Mouse (Mus musculus) left cerebral cortex, postnatal 25 days (tissue): ENCODE measurements around the gene Dph3. TPM values are rescaled to one million over a fixed set of nuclear protein-coding genes. Genes with fewer than 3 reads are reported as not detected.
A peak's percentile ranks its signal among the peaks of the same experiment; 100 is the strongest.
"Not testable (repeated sequence)": the region's sequence is repeated elsewhere in the genome, so short reads cannot be mapped to it uniquely, and the experiment has no call there.

Experiments
- DNase-seq, 2 experiments: peaks; one replicate each; pipeline ENCODE4 v3.0.0; 2022; ENCODE audit warnings: low spot score in 2 of 2, mixed read lengths in 1 of 2
- intact Hi-C: fragments of 180-260 bp; cut with DNase I; formaldehyde crosslinking; loops from one replicate; pipeline ENCODE4 v1.15.1; 2025
- total RNA-seq, 2 experiments: library from RNA; stranded (reverse); gene quantifications; 2 replicates each; pipeline ENCODE4 v1.2.3; 2021

Gene Dph3
- total RNA-seq, 2 experiments from 2014 or later = 47.2 to 48.4 TPM

GRCm38 (mm10) chr14:32087584-32088248 lies 2.2 kb upstream of the Dph3 start:
- DNase-seq, intact Hi-C loops: not testable (repeated sequence)

GRCm38 (mm10) chr14:32086226-32086625 lies 697 bp upstream of the Dph3 start:
- no peak for DNase-seq
- intact Hi-C loops = no loop called here

- intact Hi-C loops = no loop called here
These were observed 606 bp downstream of the Dph3 start, which contains the start of gene Oxnad1 for GRCm38 (mm10) chr14:32084761-32085485. TSS of gene Oxnad1 (plus strand) at chr14:32085374.

GRCm38 (mm10) chr14:32083466-32083865 lies 2.1 kb downstream of the Dph3 start:
- intact Hi-C loops = no loop called here
- DNase-seq = no peak

More at GRCm38 (mm10) chr14:32084761-32085485, 606 bp downstream of the Dph3 start, which contains the start of gene Oxnad1:
- no peak for DNase-seq

- intact Hi-C loops = no loop called here
- no peak for DNase-seq
These were observed 2.6 kb downstream of the Dph3 start for GRCm38 (mm10) chr14:32082891-32083290.

- intact Hi-C loops = no loop called here
These were observed 4.5 kb downstream of the Dph3 start for GRCm38 (mm10) chr14:32081026-32081425.

GRCm38 (mm10) chr14:32076896-32077575 lies 8.5 kb downstream of the Dph3 start:
- peak; percentile 38 to 67 for DNase-seq
- intact Hi-C loops = loop anchor here (2.0 to 5.0 kb wide), 3 partner anchors 122 to 420 kb away; no protein-coding TSS in a partner anchor

More at GRCm38 (mm10) chr14:32081026-32081425, 4.5 kb downstream of the Dph3 start:
- peak; percentile 17 to 55 for DNase-seq

GRCm38 (mm10) chr14:32073901-32074300 lies 11.6 kb downstream of the Dph3 start:
- intact Hi-C loops = no loop called here

GRCm38 (mm10) chr14:32073211-32073685 lies 12.3 kb downstream of the Dph3 start:
- DNase-seq = peak; percentile 42 to 85

More at GRCm38 (mm10) chr14:32073901-32074300, 11.6 kb downstream of the Dph3 start:
- no peak for DNase-seq

GRCm38 (mm10) chr14:32072807-32073206 lies 12.7 kb downstream of the Dph3 start:
- no peak for DNase-seq
- intact Hi-C loops = no loop called here

More at GRCm38 (mm10) chr14:32073211-32073685, 12.3 kb downstream of the Dph3 start:
- intact Hi-C loops = no loop called here

GRCm38 (mm10) chr14:32061398-32061797 lies 24.1 kb downstream of the Dph3 start:
- intact Hi-C loops = no loop called here
- no peak for DNase-seq

GRCm38 (mm10) chr14:32057664-32058063 lies 27.9 kb downstream of the Dph3 start:
- intact Hi-C loops = no loop called here

GRCm38 (mm10) chr14:32056675-32057074 lies 28.9 kb downstream of the Dph3 start:
- intact Hi-C loops = no loop called here
- no peak for DNase-seq

More at GRCm38 (mm10) chr14:32057664-32058063, 27.9 kb downstream of the Dph3 start:
- no peak for DNase-seq

- DNase-seq = no peak
- intact Hi-C loops = no loop called here
These were observed 29.7 kb downstream of the Dph3 start for GRCm38 (mm10) chr14:32055781-32056180.

GRCm38 (mm10) chr14:32054788-32055187 lies 30.7 kb downstream of the Dph3 start:
- intact Hi-C loops = no loop called here
- no peak for DNase-seq

GRCm38 (mm10) chr14:32053895-32054294 lies 31.6 kb downstream of the Dph3 start:
- intact Hi-C loops = no loop called here
- no peak for DNase-seq

GRCm38 (mm10) chr14:32050171-32050570 lies 35.4 kb downstream of the Dph3 start:
- intact Hi-C loops = no loop called here
- no peak for DNase-seq

- no peak for DNase-seq
- intact Hi-C loops = no loop called here
These were observed 39.2 kb downstream of the Dph3 start for GRCm38 (mm10) chr14:32046357-32046756.

GRCm38 (mm10) chr14:32042108-32042507 lies 43.4 kb downstream of the Dph3 start:
- DNase-seq = no peak
- intact Hi-C loops = no loop called here

GRCm38 (mm10) chr14:32037661-32038252 lies 47.8 kb downstream of the Dph3 start:
- intact Hi-C loops = no loop called here
- no peak for DNase-seq
